Comparison of ENCODE assay signal across 8 mouse cellular contexts in the genomic region with DNA sequence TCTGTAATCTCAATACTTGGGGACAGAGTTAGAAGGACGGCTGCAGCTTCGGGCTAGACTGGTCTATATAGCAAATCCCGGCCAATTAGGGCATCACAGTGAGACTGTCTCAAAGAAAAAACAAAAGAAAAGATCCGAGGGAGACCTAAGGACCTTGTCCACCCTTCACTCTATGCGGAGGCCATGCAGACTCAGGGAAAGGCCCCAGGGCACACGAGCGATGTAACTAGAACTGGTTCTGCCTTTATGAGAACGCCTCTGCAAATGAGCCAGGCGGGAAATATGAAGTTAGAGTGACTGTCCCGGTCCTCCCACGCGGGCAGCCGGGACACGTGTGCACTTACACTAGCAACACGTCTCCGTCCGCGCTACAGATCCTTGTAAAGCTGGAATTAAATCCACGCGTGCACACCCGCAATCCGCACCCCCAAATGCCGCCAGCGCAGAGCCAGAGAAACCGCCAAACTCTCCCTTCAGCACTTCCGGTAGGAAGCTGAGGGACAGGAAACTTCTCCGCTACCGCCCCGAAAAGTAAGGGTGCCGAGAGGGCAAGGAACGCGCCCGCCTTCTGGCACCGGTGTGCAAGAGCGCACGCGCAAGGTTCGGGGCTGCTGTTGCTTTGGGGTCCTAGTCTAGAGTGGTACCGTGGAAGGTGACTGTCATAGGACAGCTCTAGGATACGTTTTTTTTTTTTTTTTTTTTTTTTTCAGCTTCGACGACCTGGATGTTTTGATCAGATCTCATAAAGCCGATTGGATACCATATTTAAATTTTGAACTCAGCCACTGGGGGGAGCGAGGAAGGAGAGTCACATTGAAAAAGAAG. TPM values are rescaled to one million over a fixed set of nuclear protein-coding genes. Genes with fewer than 3 reads are reported as not detected.
DNase-seq lines count a peak whose midpoint lies in the region; ATAC-seq and TF ChIP-seq lines count a peak whose summit lies in the region.

A gene (minus strand): TSS at position 492 of the 825 bp plus-strand sequence.

- peak; percentile 97 for DNase-seq in ES-CJ7 (ENCODE audit: low read depth, low spot score)
- peak; percentile 87 for DNase-seq in cerebellum, adult 11 months
- DNase-seq in heart, postnatal 25 days (ENCODE audit: low spot score) = peak; percentile 87
- peak; percentile 92 to 97 for DNase-seq in layer of hippocampus, adult 18-20 months (ENCODE audit: low spot score in 2 of 2)
- DNase-seq in lung, adult 2 months = peak; percentile 92
- DNase-seq in thymus, adult 18-20 months = peak; percentile 90 to 92

- peak within 1 kb of the TSS; percentile 64 for H3K27ac ChIP-seq in forebrain, embryonic 15.5 days (replicated peaks)

- H3K9me3 ChIP-seq in forebrain, embryonic 15.5 days = no peaks in the 10 kb centered on the region

- peak within 1 kb of the TSS; percentile 82 for H3K4me3 ChIP-seq in forebrain, embryonic 15.5 days
- H3K4me3 ChIP-seq in lung, adult 2 months (replicated peaks; ENCODE audit: extremely low read depth, low read depth, low read length) = peak within 1 kb of the TSS; percentile 90

- H3K36me3 ChIP-seq in forebrain, embryonic 15.5 days = peaks cover 16% of the 10 kb centered on the region

- peak within 1 kb of the TSS; percentile 74 for H3K9ac ChIP-seq in forebrain, embryonic 15.5 days (replicated peaks)

- WGBS in forebrain, embryonic 15.5 days = under 1% methylated on average over 44 of the region's 44 CpGs
- WGBS in lung, adult 2 months = under 1% methylated on average over 44 of the region's 44 CpGs

- peak; percentile 98 for ATAC-seq in forebrain, embryonic 15.5 days (replicated peaks)
- ATAC-seq in neutrophil, adult 5-6 weeks (ENCODE audit: extremely low read depth, insufficient number of reproducible peaks, low FRiP score, poor library complexity, severe bottlenecking) = peak; percentile 80

- no peaks in the 10 kb centered on the region for H3K27me3 ChIP-seq in forebrain, embryonic 15.5 days

- TF ChIP-seq CTCF in lung, adult 2 months (IDR thresholded peaks at IDR 0.05; ENCODE audit: insufficient read depth, low read length) = no peak

- peak; percentile 45; the same call in 1 of the 2 replicates for TF ChIP-seq POLR2A in lung, adult 2 months (IDR thresholded peaks at IDR 0.05; ENCODE audit: borderline replicate concordance, extremely low read depth, low read depth, low read length)

- intact Hi-C loops in heart, postnatal 25 days (cut with DNase I) = loop anchor here (5.0 kb wide), 1 partner anchor 41 kb away; a partner anchor contains a TSS

- H3K4me1 ChIP-seq in forebrain, embryonic 15.5 days = peaks cover 27% of the 10 kb centered on the region
- no peaks in the 10 kb centered on the region; the same call in 1 of the 2 replicates for H3K4me1 ChIP-seq in lung, adult 2 months (ENCODE audit: control insufficient read depth, insufficient read depth, low read length)

- H3K4me2 ChIP-seq in forebrain, embryonic 15.5 days (replicated peaks) = peak within 1 kb of the TSS; percentile 61

RNA-seq across cellular contexts. Expression of the gene that starts here (rescaled TPM):
- 20.8 and 21.3 TPM in 2 replicates for polyA plus RNA-seq in forebrain, embryonic 15.5 days (2015; fragmentation: Nextera tagmentation; extraction: Ambion mirVana)
- total RNA-seq in heart, postnatal 25 days (2021) = 1 to 10 TPM; 4.4 to 4.8 TPM
- 1 to 10 TPM; 7.9 to 9.7 TPM for total RNA-seq in layer of hippocampus, adult 18-20 months (2021)
- polyA plus RNA-seq in lung, adult 2 months (2012; rRNA removed) = 2.9 and 4.3 TPM in 2 replicates
- total RNA-seq in neutrophil, adult 5-6 weeks (2017) = 2.9 and 10.1 TPM in 2 replicates

Comparison
In these comparisons a context has a peak if more than half of its experiments do, and no peak if none do; other contexts are left out.
1. Peak in every context shown above with its lines: DNase-seq, ATAC-seq, H3K4me3 ChIP-seq and H3K27ac ChIP-seq.